Mouse (Mus musculus) heart, postnatal 14 days (tissue): Measurements from ENCODE around the gene Smim26. TPM values are rescaled to one million over a fixed set of nuclear protein-coding genes. Genes with fewer than 3 reads are reported as not detected.
"Not testable (repeated sequence)": the region's sequence is repeated elsewhere in the genome, so short reads cannot be mapped to it uniquely, and the experiment has no call there.

Source experiments
- DNase-seq, 2 experiments: peaks; one replicate each; pipeline ENCODE4 v3.0.0; 2021 to 2022
- intact Hi-C: fragments of 180-260 bp; cut with DNase I; formaldehyde crosslinking; loops from one replicate; pipeline ENCODE4 v1.15.1; 2025
- long read RNA-seq, 2 experiments: library from polyadenylated mRNA; stranded (forward); transcript quantifications; one replicate each; pipeline ENCODE4 v2.0.0; 2021
- total RNA-seq, 2 experiments: library from RNA; stranded (reverse); gene quantifications; 2 replicates each; pipeline ENCODE4 v1.2.3; 2021

Gene Smim26
- 10 to 100 TPM; 67.6 to 74.6 TPM for total RNA-seq
- long read RNA-seq, experiment 1, transcript Smim26-201 (2 exons, 471 nt): major isoform, 9 of 9 reads
- long read RNA-seq, experiment 1, partial matches to known transcripts: 0 of 9 reads
- long read RNA-seq, experiment 1, other reads (novel, unspliced or antisense): 0 of 9 reads
- long read RNA-seq, experiment 2, transcript Smim26-201 (2 exons, 471 nt): major isoform, 12 of 13 reads
- long read RNA-seq, experiment 2, partial matches to known transcripts: 1 of 13 reads
- long read RNA-seq, experiment 2, other reads (novel, unspliced or antisense): 0 of 13 reads

- peak; percentile 70 to 78 for DNase-seq
- intact Hi-C loops: no loop called here
Measured at GRCm38 (mm10) chr2:144593951-144594651, at the start of gene Smim26. Smim26 (plus strand) TSS chr2:144594054.

- intact Hi-C loops: loop anchor here (10.0 kb wide), 1 partner anchor 180 kb away; the partner anchor contains the start of genes Kat14 and Pet117
- DNase-seq: peak in 1 of 2 experiments; percentile 23
Measured at GRCm38 (mm10) chr2:144544630-144545029, 49.2 kb upstream of the Smim26 start.

- intact Hi-C loops: loop anchor here (10.0 kb wide), 1 partner anchor 180 kb away; the partner anchor contains the start of genes Kat14 and Pet117
- no peak for DNase-seq
Measured at GRCm38 (mm10) chr2:144545061-144545460, 48.8 kb upstream of the Smim26 start.

- intact Hi-C loops: loop anchor here (10.0 kb wide), 1 partner anchor 181 kb away; the partner anchor contains the start of genes Kat14 and Pet117
- no peak for DNase-seq
Measured at GRCm38 (mm10) chr2:144545481-144545880, 48.4 kb upstream of the Smim26 start.

GRCm38 (mm10) chr2:144547559-144547958 lies 46.3 kb upstream of the Smim26 start:
- no peak for DNase-seq
- intact Hi-C loops: loop anchor here (10.0 kb wide), 1 partner anchor 183 kb away; the partner anchor contains the start of genes Kat14 and Pet117

GRCm38 (mm10) chr2:144550529-144550928 lies 43.3 kb upstream of the Smim26 start, which contains the start of gene Rbbp9:
Rbbp9 (minus strand) TSS chr2:144550869.
- peak; percentile 48 to 51 for DNase-seq
- intact Hi-C loops: no loop called here

- DNase-seq: no peak
- intact Hi-C loops: no loop called here
Measured at GRCm38 (mm10) chr2:144553905-144554304, 39.9 kb upstream of the Smim26 start.

- DNase-seq: no peak
- intact Hi-C loops: no loop called here
Measured at GRCm38 (mm10) chr2:144555286-144555819, 38.5 kb upstream of the Smim26 start.

- intact Hi-C loops: no loop called here
- peak; percentile 92 to 97 for DNase-seq
Measured at GRCm38 (mm10) chr2:144555820-144556552, 37.9 kb upstream of the Smim26 start, which contains the start of gene Sec23b. Sec23b (plus strand) TSS chr2:144556229.

- DNase-seq: no peak
- intact Hi-C loops: no loop called here
Measured at GRCm38 (mm10) chr2:144588723-144589122, 5.1 kb upstream of the Smim26 start.

GRCm38 (mm10) chr2:144593036-144593435 lies 818 bp upstream of the Smim26 start:
- intact Hi-C loops, DNase-seq: not testable (repeated sequence)

GRCm38 (mm10) chr2:144598006-144598405 lies 4.2 kb downstream of the Smim26 start:
- no peak for DNase-seq
- intact Hi-C loops: no loop called here

GRCm38 (mm10) chr2:144599831-144600687 lies 6.2 kb downstream of the Smim26 start, which contains the start of gene Dtd1:
Dtd1 (plus strand) TSS chr2:144599897.
- peak; percentile 90 for DNase-seq
- intact Hi-C loops: no loop called here

GRCm38 (mm10) chr2:144601576-144601975 lies 7.7 kb downstream of the Smim26 start:
- intact Hi-C loops: no loop called here
- no peak for DNase-seq

GRCm38 (mm10) chr2:144613956-144614355 lies 20.1 kb downstream of the Smim26 start:
- no peak for DNase-seq
- intact Hi-C loops: no loop called here

GRCm38 (mm10) chr2:144617074-144617874 lies 23.4 kb downstream of the Smim26 start:
- intact Hi-C loops: no loop called here
- no peak for DNase-seq

- DNase-seq: no peak
- intact Hi-C loops: no loop called here
Measured at GRCm38 (mm10) chr2:144621491-144621890, 27.6 kb downstream of the Smim26 start.

- DNase-seq: no peak
- intact Hi-C loops: loop anchor here (10.0 kb wide), 1 partner anchor 531 kb away; the partner anchor contains the start of gene Slc24a3
Measured at GRCm38 (mm10) chr2:144633551-144633950, 39.7 kb downstream of the Smim26 start.
